Mouse (Mus musculus) skeletal muscle tissue, adult 2 months (tissue): ENCODE results near the gene Tnn.
A peak's percentile ranks its signal among the peaks of the same experiment; 100 is the strongest.

Source experiments
- DNase-seq: peaks from one replicate; pipeline ENCODE4 v3.0.0-alpha.2; 2012; ENCODE audit warnings: low read depth, low spot score

Gene Tnn

GRCm38 (mm10) chr1:160082647-160083046 lies 70.7 kb downstream of the Tnn start:
- no peak for DNase-seq

- peak; percentile 51 for DNase-seq
These were observed 72.5 kb downstream of the Tnn start for GRCm38 (mm10) chr1:160080800-160081436.

- DNase-seq, result peak; percentile 66
These were observed 74.3 kb downstream of the Tnn start for GRCm38 (mm10) chr1:160078882-160079661.

- DNase-seq, result no peak
These were observed 88.7 kb downstream of the Tnn start for GRCm38 (mm10) chr1:160064547-160065144.

GRCm38 (mm10) chr1:160061725-160062366 lies 91.5 kb downstream of the Tnn start:
- no peak for DNase-seq

- DNase-seq, result no peak
These were observed 92.1 kb downstream of the Tnn start for GRCm38 (mm10) chr1:160061321-160061720.

- DNase-seq, result no peak
These were observed 92.8 kb downstream of the Tnn start for GRCm38 (mm10) chr1:160060542-160060941.

- DNase-seq, result no peak
These were observed 93.5 kb downstream of the Tnn start for GRCm38 (mm10) chr1:160059908-160060307.

- no peak for DNase-seq
These were observed 95.7 kb downstream of the Tnn start for GRCm38 (mm10) chr1:160057657-160058056.

GRCm38 (mm10) chr1:160054366-160055078 lies 98.9 kb downstream of the Tnn start:
- DNase-seq, result no peak

GRCm38 (mm10) chr1:160053510-160054305 lies 99.7 kb downstream of the Tnn start:
- DNase-seq, result no peak

GRCm38 (mm10) chr1:160052556-160053315 lies 100.6 kb downstream of the Tnn start:
- no peak for DNase-seq

GRCm38 (mm10) chr1:160050898-160051297 lies 102.5 kb downstream of the Tnn start:
- no peak for DNase-seq

- no peak for DNase-seq
These were observed 104.1 kb downstream of the Tnn start for GRCm38 (mm10) chr1:160049131-160049880.

- no peak for DNase-seq
These were observed 105.9 kb downstream of the Tnn start for GRCm38 (mm10) chr1:160047481-160047931.

GRCm38 (mm10) chr1:160046786-160047185 lies 106.6 kb downstream of the Tnn start:
- no peak for DNase-seq

- no peak for DNase-seq
These were observed 107.4 kb downstream of the Tnn start for GRCm38 (mm10) chr1:160045971-160046370.

GRCm38 (mm10) chr1:160045056-160045715 lies 108.2 kb downstream of the Tnn start:
- no peak for DNase-seq
